Mouse (Mus musculus): ENCODE results near the gene Gm17334. TPM values are rescaled to one million over a fixed set of nuclear protein-coding genes. Genes with fewer than 3 reads are reported as not detected.

Gm17334 gene
- total RNA-seq (2021) = under 1 TPM; 0.26 to 0.70 TPM
- long read RNA-seq, experiment 1, partial matches to known transcripts = 0 of 1 reads
- long read RNA-seq, experiment 1, other reads (novel, unspliced or antisense) = 0 of 1 reads
- long read RNA-seq, experiment 2 = 0 reads

DNA sequence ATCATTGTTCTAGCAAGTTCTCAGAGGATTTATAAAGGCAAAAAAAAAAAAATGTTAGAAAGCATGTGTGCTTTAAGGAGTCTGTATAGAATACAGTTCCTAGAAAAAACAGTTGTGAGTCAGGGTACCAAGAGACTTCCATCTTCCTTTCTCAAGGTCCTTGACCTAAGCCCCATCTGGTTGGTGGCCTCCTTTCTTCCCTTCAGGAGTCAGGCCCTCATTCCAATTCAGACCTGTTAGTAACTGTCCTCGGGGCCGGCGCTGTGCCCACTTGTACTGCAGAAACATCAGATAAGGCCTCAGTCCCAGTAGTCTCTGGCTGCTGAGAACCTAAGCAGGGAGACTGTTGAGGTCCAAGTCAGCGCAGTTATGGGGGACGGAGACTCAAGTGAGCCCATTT, at the start of gene Gm17334:
TSS of gene Gm17334 (minus strand) at position 101 of the 400 bp plus-strand sequence.
- no peak for DNase-seq

DNA sequence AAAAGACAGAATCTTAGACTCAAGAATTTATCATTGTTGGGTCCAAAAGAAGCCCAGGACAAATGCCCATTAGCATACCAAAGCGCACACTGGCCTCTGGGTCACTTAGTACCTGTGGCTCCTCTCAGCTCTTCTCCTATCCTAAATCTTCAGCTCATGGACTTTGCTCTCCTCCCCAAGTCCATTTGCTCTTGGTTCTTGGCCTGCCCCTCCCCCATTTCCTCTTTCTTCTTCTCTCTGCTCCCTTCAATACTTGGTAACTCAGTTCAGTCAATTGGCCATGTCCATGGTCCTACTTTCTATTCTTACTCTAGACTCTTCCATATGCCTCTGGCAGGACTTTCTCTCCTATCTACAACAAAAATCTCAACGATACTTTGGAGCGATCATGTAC, 49.0 kb upstream of the Gm17334 start:
- no peak for DNase-seq

DNA sequence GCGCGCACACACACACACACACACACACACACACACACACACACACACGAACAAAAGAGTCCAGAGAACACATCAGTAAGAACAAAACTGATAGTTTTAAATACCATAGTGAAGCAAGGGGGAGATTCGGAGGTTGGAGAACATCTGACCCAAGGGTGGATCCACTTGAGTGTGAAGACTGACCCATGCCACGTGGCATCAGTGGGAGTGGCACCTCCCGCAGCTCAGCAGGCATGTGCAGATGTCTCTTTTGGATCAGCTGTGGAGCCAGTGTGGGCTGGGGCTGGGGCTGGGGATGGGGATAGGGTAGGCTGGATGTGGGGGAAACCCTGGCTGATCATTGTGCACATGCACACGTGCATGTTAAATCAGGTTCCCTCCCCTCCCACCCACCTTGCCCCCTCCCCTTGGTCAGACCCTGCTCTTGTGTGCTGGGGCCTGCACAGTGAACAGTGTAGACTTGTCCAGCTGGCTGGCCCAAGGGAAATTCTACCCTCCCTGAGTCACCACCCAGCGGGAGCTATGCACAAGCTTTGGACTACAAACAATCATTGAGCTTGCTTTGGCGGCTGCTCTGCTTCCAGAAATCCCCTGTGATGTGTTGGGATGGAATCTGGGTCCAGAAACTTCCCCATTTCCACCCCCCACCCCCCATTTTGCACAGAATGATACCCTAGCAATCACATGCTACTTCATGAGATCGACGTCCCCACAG, 48.4 kb upstream of the Gm17334 start:
- no peak for DNase-seq

DNA sequence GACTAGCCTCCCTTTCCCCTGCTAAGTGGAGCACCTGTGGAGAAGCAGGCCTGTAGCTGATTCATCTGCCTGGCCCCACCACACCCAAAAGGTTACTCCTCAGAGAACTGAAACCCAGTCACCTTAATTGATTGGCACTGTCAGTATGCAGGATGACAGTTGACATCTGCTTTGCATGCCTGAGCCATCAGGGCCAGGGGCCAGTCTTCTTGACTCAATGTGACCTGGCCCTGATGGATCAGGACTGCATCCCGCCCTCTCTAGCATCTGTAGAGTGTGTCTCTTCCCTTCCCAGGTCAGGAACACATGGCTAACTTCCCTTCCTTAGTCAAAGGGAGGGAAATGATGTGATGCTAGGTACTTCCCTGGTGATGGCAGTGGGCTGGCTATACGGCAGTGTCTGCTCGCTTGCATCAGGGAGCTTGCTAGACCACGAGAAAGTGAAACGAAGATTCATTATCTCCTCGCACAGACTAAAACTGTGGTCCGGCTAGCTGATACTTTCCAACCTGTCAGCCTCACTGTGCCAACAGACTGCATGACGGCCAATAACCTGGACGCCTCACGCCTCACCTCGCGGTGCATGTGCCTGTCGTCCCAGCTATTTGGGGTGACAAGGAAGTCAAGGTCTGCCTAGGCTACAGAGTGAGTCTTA, 47.7 kb upstream of the Gm17334 start:
- no peak for DNase-seq

DNA sequence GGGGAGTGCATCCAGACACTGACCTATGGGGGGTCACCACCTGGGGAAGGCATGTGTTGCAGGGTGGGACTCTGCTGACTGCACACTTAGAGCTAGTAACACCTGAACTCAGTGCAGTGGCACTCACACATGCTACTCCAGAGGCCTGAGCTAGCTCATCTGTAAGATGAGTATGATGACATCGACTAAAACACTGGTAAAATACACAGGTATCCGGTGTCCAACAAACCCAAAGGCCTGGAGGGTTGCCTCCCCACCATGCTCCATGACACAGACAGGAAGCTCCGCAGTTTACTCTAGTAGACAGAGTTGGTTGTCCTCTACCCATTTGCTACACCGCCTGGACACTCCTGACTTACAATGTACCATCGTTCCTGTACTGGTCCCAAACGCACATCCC, 46.5 kb upstream of the Gm17334 start:
- DNase-seq = no peak

DNA sequence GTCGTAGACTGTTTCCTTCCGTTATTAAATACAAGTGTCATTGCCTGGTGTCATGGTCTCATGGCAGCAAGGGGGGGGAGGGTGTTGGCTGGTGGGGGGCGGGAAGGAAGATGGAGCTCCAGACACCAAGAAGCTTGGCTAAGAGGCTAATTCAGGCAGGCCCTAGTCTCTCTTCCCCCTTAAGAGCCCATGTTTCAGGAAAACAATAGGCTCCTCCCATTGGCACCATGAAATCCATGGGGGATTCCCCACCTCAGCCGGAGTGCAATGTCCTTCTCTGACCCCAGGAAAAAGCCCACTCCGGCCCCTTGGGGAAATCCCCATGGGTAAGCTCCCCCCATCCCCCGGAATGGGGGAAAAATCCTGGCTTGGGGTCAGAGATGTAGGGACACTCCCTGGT, 45.8 kb upstream of the Gm17334 start:
- DNase-seq = no peak

DNA sequence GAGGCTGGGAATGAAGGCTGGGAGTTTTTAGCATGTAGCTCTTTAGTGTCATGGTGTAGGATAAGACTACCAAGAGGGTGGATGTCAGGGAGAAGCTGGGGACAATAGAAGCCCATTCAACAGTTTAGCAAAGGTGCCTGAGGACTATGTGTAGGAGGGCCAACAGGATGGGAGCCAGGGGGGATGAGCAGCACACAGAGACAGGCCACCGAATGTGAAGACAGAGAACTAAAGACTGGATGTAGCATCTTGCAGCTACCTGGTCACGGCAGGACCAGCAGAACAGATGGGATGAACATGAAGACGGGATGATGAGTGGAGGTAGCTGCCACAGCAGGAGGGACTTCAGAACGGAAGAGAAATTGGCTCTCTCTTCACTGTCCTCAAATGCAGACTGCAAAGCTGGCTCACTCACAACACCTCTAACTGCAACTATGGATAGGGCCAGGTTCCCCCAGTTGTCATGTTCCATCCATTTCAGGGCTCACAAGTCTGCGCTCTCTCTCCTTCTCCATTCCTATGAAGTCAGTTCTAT, 43.9 kb upstream of the Gm17334 start:
- DNase-seq = no peak

DNA sequence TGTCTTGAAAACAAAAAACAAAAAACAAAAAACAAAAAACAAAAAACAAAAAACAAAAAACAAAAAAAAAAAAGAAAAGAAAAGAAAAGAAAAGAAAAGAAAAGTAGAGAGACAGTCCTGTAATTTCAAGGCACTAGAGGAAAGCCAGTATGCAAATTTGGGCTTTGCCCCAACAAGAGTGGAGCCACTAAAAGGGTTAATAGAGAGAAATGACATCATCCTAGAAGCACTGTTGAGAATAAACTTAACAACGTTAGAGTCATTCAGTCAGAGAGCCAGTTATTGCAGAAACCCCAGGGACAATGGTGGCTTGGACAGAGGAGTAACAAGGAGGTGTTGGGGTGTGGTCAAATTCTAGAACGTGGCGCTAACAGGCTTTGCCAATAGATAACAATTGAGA, 41.8 kb upstream of the Gm17334 start:
- DNase-seq = no peak

DNA sequence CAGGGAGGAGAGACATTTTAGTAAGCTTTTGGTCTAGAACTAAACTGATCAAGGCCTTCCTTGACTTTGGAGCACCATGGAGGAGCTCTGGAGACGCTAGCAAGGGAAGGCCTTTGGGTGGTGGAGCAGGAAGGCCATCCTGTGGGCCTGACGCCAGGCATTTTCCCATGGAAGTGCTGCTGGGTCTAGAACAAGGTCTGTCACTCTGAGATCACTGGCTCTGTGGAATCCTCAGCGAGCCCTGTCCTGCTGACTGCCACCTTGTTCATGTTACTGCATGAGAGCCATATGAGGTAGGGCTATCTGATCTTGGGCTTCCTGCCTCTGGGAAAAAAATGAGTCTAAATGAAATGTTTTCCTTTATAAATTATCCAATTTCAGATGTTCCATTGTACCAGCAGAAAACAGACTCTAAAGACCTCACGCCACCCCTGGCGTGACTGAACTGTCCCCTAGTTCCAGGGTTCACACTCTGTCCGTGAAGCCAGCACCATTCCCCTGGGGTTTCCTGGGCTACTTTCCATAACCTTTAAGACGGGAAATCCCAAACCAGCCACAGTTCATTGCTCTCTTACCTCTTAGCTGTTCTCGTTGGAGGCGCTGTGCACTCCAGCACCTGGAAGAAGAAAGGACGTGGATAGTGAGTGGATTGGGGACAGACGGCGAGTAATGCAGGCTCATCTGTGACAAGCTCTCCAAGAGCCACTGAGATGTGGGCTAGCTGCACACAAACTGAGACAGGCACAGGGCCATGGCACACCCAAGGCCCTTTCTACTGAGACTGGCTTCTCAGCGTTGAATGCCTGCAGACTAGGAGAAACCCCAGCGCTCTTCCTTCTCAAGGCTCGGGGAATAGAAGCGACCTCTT, 40.2 kb upstream of the Gm17334 start:
- DNase-seq = no peak

DNA sequence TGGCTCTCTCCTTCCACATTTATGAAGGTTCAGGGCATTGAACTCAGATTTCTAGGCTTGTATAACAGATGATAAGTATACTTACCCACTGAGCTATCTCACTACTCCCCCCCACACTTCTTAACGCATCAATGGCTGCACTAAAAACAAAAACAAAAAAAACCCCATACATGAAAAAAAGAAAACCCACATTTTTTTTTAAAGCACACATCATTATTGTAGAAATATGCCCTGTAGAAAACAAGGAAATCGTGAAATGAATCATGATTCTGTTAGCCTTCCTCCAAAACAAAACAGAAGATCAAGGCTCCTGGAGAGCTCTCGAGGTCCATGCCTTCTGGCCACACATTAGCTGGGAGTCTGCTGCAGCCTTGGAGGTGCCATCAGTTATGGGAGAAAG, 38.3 kb upstream of the Gm17334 start:
- no peak for DNase-seq

DNA sequence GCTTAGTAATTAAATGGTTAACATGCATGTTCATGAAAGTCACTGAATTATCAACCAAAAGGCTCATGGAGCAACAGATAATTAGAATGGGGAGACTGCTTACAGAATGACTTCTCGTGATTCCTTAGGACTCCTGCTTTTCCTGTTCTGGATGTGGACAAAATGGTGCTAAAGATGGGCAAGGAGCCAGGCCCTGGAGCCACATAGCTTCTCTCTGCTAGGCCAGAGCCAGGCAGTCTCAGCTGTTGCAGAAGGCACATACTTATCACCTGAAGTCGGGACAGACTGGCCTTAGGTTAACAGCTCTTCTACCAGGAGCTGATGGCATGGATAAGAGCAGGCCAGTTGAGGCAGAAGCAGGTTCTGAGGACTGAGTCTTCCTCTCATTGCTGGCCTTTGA, 37.8 kb upstream of the Gm17334 start:
- no peak for DNase-seq

DNA sequence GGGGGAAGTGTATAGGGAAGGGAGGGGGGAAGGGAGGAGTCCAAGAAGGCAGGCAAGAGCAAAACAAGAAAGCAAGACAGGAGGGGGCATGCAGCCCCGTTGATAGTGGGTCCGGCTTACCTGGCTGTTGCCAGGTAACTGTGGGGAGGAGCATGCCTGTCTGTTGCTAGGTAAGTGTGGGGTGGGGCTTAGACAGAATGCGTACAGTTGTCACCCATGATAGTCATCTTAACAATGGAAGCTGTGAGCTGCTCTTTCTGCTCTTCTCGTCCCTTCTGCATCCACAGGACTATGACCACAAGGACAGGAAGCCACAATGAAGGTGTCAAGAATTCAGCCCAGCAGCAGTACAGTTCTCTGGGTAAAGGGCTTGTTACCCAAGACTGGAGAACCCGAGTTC, 37.2 kb upstream of the Gm17334 start:
- no peak for DNase-seq

DNA sequence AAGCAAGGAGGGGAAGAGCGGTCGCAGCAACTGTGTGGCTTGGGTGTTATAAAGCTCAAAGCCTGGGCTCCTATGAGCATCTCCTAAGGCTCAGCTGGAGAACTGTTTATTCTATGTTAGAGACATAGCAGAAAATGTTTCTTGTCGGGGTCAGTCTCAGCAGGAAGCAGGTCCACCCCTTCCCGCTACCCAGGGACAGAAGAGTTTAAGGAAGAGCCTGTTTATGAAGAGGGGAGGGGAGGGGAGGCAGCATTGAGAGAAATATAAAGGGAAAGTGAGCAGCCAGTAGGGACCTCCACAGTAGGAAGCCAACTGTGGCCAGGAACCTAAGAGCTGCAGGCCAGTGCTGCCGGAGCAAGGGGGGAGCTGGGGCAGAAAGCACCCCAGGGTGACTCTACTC, 36.4 kb upstream of the Gm17334 start:
- DNase-seq = no peak

DNA sequence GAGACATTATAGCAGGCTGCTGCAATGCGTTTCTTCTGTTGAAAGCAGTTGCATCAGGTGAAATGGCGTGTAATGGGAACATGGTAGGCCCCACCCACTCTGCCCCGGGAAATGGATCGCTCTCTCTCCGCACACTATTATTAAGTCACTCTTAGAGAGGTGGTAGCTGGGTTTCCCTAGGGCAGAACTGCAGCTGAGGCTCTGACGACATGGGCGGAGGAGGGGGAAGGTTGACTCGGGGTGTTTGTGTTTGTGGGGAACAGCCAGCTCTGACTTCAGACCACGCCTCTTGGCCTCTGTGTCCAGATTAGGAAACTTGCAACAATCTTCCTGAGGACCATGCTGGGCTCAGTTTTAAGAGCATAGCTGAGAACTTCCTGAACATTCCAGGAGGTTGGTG, 32.8 kb upstream of the Gm17334 start:
- DNase-seq = no peak

DNA sequence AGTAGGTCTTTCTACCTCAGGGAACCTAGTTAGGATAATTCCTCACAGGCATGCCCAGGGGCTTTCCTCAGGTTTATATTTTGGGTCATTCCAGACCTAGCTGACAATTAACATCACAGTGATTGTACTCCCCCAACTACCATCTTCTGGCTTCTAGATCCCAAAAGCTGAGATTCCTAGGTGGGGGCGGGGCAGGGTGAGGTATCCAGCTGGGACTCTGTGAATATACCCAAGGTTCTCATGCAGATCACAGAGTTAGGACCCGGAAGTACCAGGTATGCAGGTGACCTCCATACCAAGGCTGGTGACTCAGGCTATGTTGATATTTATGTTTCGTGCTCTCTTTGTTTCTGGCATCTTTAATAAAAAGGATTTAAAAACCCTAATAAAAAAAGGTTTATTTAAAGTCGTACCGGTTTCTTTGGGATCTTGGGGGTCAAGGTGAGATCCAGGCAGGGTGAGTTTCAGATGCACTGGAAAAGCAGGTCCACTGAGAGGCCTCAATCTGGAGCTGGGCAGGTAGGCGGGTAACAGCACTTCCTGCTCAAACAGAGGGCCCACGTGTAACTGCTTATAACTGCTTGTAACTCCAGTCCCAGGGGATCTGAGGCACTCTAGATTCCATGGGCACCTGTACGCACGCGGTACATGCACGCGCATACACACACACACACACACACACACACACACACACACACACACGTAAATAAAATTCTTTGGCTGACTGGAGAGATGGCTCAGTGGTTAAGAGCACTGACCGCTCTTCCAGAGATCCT, 31.8 kb upstream of the Gm17334 start:
- DNase-seq = no peak

DNA sequence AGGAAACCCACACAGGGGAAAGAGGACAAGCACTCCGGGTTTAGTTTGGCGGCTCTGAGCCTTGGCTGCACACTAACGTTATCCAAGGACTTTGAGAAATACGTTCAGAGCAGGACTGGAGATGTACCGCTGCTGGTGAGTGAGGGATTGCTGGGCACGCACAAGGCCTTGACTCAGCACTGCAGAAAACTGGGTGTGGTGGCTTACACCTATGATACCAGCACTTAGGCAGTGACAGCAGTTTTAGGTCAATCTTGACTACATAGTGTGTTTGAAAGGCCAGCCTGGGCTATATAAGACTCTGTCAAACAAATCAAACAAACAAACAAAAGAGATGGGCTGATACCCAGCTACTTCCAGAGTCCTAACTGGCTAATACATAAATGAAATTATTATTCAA, 30.5 kb upstream of the Gm17334 start:
- DNase-seq = no peak

DNA sequence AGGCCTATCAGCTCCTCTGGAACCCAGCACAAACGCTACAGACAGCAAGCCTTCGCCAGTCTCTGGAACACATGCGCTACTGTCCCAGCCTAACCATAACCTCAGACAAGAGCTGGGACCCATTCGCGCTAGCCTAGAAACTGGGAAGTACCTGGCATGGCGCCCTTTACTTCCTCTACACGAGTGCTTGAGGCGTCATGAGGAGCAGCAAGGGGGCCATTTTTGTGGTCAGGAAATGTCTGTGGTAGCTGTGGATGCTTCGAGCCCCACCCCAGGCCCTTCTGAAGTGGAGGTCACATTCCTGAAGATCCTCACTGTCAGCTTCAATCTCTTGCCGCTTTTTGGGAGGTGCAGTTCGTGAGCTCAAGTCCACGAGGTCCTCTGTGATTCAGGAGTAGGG, 30.1 kb upstream of the Gm17334 start:
- no peak for DNase-seq

DNA sequence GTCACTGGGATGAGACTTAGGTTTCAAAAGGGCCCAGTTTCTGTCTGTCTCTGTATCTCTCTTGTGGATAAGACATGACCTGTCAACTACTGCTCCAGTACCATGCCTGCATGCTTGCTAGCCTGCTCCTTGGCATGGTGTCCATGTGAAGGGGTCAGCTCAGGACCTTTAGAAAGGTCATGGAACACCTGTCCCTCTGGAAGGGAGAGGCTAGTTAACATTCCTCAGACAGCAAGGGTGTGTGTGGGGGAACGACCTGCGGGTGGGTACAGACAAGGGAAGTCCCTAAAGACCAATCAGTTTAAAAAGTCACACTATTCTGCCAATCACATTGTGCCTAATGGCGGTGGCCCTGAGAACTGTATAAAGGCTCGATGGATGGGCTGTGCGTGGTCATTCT, 28.0 kb upstream of the Gm17334 start:
- no peak for DNase-seq

DNA sequence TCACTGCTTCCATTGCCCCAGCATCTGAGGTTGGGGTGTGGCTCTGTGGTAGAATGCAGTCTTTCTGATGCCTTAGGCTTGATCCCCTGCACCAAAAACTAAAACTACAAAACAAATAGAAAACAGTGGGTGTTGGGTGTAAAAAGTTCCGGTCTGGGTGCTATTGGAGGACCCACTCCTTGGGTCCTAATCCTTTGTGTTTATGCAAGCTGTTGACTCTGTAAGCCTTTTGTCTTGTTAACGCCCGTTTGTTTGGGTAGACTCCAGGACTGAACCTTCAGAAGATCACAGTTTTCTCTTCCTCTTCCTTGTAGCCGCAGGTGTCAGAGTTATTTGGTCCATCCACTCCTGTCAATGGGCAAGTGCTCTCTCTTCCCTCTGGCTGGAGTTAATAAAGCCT, 27.0 kb upstream of the Gm17334 start:
- no peak for DNase-seq

DNA sequence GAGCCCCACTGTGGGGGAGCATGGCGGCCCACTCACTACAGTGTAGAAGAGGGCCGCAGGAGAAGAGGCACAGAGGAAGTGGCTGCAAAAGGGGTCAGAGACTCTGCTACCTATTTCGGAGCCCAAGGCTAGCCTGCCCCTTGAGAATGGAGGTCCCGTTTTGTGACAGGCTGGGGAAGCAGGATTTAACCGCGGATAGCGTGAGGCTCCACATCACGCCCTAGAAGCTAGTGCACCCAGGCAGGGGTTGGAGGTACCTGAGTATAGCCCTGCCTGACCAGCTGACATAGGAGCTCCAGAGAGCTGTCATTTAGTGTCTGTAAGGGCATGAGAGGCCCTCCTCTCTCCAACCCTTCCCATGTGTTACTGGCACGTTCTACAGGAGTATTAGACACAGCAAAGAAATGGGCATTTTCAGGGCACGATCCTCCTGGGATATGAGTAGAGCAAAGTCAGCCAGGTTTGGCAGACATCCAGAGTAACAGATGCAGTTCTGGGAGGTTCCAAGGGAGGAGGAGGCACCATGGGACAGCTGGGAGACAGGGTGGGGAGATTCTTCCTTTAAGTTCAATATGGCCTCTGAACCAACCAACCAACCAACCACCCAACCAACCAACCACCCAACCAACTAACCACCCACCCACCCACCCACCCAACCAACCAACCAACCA, 25.2 kb upstream of the Gm17334 start:
- DNase-seq = no peak

DNA sequence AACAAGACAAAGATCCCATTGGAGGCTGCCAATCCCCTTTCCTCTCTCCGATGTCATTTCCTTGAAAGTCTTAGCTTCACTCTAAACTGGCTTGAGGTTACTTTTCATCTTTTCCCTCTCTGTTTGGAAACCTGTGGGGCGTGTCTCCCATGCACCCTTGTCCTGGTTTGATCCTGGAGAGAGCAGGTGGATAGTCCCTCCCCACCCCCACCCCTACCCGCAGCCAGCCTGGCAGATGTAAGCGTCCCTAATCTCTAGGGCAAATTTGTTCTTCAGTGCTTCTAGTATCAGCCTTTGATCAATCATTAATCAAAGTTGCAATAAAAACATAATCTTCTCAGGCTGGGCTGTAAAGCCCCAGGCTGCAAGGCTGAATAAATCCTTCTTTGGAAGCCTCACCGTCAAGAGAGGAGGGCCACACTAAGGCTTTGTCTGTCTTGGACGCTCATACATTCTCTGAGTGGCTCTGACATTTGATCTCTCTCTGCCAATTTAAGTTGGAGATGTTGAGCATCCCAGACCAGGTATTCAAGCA, 24.5 kb upstream of the Gm17334 start:
- no peak for DNase-seq
